Mouse (Mus musculus) hindbrain, embryonic 16.5 days (tissue): ENCODE data around the gene Ptrh1. TPM values are rescaled to one million over a fixed set of nuclear protein-coding genes. Genes with fewer than 3 reads are reported as not detected.

Experiments
- ATAC-seq: fragments of 200-750 bp; cut with Nextera tagmentation; 2 replicates; pipeline ENCODE4 v1.8.0; 2017; ENCODE audit warnings: moderate TSS enrichment, moderate library complexity
- H3K27ac ChIP-seq: fragments of 300-500 bp; sonication (generic); 2 replicates; pipeline ENCODE4 v1.5.1; 2014; ENCODE audit warnings: low read depth, mild to moderate bottlenecking, control low read depth, low read length, moderate library complexity
- H3K27me3 ChIP-seq: fragments of 300-500 bp; sonication (generic); replicated peaks from 2 replicates; pipeline ENCODE4 v1.6.1; 2014; ENCODE audit warnings: low read length; ENCODE audit not compliant: control insufficient read depth, insufficient read depth
- H3K36me3 ChIP-seq: fragments of 300-500 bp; sonication (generic); 2 replicates; pipeline ENCODE4 v1.6.1; 2014; ENCODE audit warnings: mild to moderate bottlenecking, low read length, moderate library complexity, mixed read lengths; ENCODE audit not compliant: control insufficient read depth, insufficient read depth
- H3K4me1 ChIP-seq: fragments of 300-500 bp; sonication (generic); 2 replicates; pipeline ENCODE4 v1.6.1; 2014; ENCODE audit warnings: low read depth, low read length; ENCODE audit not compliant: control insufficient read depth, insufficient read depth
- H3K4me2 ChIP-seq: fragments of 300-500 bp; sonication (generic); 2 replicates; pipeline ENCODE4 v1.6.1; 2014; ENCODE audit warnings: mild to moderate bottlenecking, low read length, control low read depth, moderate library complexity
- H3K4me3 ChIP-seq: fragments of 300-500 bp; sonication (generic); 2 replicates; pipeline ENCODE4 v1.5.1; 2014; ENCODE audit warnings: mild to moderate bottlenecking, low read length, control low read depth, moderate library complexity
- H3K9ac ChIP-seq: fragments of 300-500 bp; sonication (generic); 2 replicates; pipeline ENCODE4 v1.6.1; 2014; ENCODE audit warnings: low read depth, mild to moderate bottlenecking, control low read depth, low read length, moderate library complexity
- H3K9me3 ChIP-seq: fragments of 300-500 bp; sonication (generic); 2 replicates; pipeline ENCODE4 v1.6.1; 2014; ENCODE audit warnings: mild to moderate bottlenecking, low read length, moderate library complexity; ENCODE audit not compliant: control insufficient read depth
- WGBS: fragments of 180-500 bp; shearing (Covaris S2); extraction: QIAGEN DNeasy Blood & Tissue Kit; methylation state at CpG from one replicate; pipeline ENCODE4 v1.1.7; 2014; 5-methylcytosine and 5-hydroxymethylcytosine counted together
- polyA plus RNA-seq: library from polyadenylated mRNA; unstranded; fragments of >200 nt; fragmentation: Nextera tagmentation; extraction: Ambion mirVana; gene quantifications from 2 replicates; pipeline ENCODE4 v1.2.1, GENCODE M21; 2015

Ptrh1 gene
- polyA plus RNA-seq: 6.5 and 6.8 TPM in 2 replicates

- Histone ChIP-seq H3K27me3 (no peaks in the 10 kb centered on the region), H3K9me3 (no peaks in the 10 kb centered on the region), H3K36me3 (no peaks in the 10 kb centered on the region), H3K4me3 (peak within 1 kb of the TSS; percentile 69), H3K4me2 (peak within 1 kb of the TSS; percentile 90), H3K27ac (peak within 1 kb of the TSS; percentile 77), H3K4me1 (peaks cover 14% of the 10 kb centered on the region), H3K9ac (peak within 1 kb of the TSS; percentile 70)
- ATAC-seq: peak; percentile 99
- WGBS: under 1% methylated on average over 46 of the region's 46 CpGs
Measured at GRCm38 (mm10) chr2:32775359-32776074, at the start of gene Ptrh1, which contains the start of gene Ttc16. Gene Ptrh1, plus strand, starts transcription at chr2:32775786. Gene Ttc16, minus strand, starts transcription at chr2:32775633.

- H3K9me3 ChIP-seq: no peaks in the 10 kb centered on the region
- peak overlapping the region; percentile 31; the same call in 1 of the 2 replicates for H3K27ac ChIP-seq
Measured at GRCm38 (mm10) chr2:32727435-32727834, 48.2 kb upstream of the Ptrh1 start.

GRCm38 (mm10) chr2:32728463-32728862 is 47.1 kb upstream of the Ptrh1 start:
- no peaks in the 10 kb centered on the region for H3K9me3 ChIP-seq
- WGBS: 57% methylated on average over 7 of the region's 7 CpGs
- H3K9ac ChIP-seq: no peak overlapping the region

More at GRCm38 (mm10) chr2:32727435-32727834, 48.2 kb upstream of the Ptrh1 start:
- Histone ChIP-seq H3K4me3 (peak overlapping the region; percentile 35), H3K4me1 (peaks cover 3% of the 10 kb centered on the region; the same call in 1 of the 2 replicates), H3K9ac (peak overlapping the region; percentile 41), H3K4me2 (peak overlapping the region; percentile 57), H3K27me3 (no peaks in the 10 kb centered on the region), H3K36me3 (no peaks in the 10 kb centered on the region)
- WGBS: 2% methylated on average over 16 of the region's 16 CpGs
- ATAC-seq: peak; percentile 98

GRCm38 (mm10) chr2:32729547-32729946 is 46.0 kb upstream of the Ptrh1 start:
- WGBS: 73% methylated on average over 4 of the region's 4 CpGs
- Histone ChIP-seq H3K9me3 (no peaks in the 10 kb centered on the region), H3K36me3 (no peaks in the 10 kb centered on the region), H3K27me3 (no peaks in the 10 kb centered on the region), H3K4me1 (peaks cover 3% of the 10 kb centered on the region; the same call in 1 of the 2 replicates), H3K4me3 (no peak overlapping the region), H3K9ac (no peak overlapping the region), H3K4me2 (no peak overlapping the region), H3K27ac (no peak overlapping the region)
- ATAC-seq: no peak

More at GRCm38 (mm10) chr2:32728463-32728862, 47.1 kb upstream of the Ptrh1 start:
- peaks cover 3% of the 10 kb centered on the region; the same call in 1 of the 2 replicates for H3K4me1 ChIP-seq
- no peak for ATAC-seq
- no peak overlapping the region; the same call in 1 of the 2 replicates for H3K27ac ChIP-seq
- H3K4me3 ChIP-seq: no peak overlapping the region
- H3K36me3 ChIP-seq: no peaks in the 10 kb centered on the region
- no peak overlapping the region for H3K4me2 ChIP-seq
- H3K27me3 ChIP-seq: no peaks in the 10 kb centered on the region

- 44% methylated on average over 11 of the region's 11 CpGs for WGBS
Measured at GRCm38 (mm10) chr2:32730854-32731253, 44.7 kb upstream of the Ptrh1 start.

GRCm38 (mm10) chr2:32731911-32732310 is 43.7 kb upstream of the Ptrh1 start:
- H3K27me3 ChIP-seq: no peaks in the 10 kb centered on the region
- no peaks in the 10 kb centered on the region for H3K36me3 ChIP-seq
- peaks cover 3% of the 10 kb centered on the region; the same call in 1 of the 2 replicates for H3K4me1 ChIP-seq
- no peak overlapping the region for H3K27ac ChIP-seq
- H3K4me3 ChIP-seq: no peak overlapping the region
- H3K4me2 ChIP-seq: no peak overlapping the region
- ATAC-seq: no peak
- H3K9me3 ChIP-seq: no peaks in the 10 kb centered on the region
- no peak overlapping the region for H3K9ac ChIP-seq
- 74% methylated on average over 4 of the region's 4 CpGs for WGBS

More at GRCm38 (mm10) chr2:32730854-32731253, 44.7 kb upstream of the Ptrh1 start:
- H3K9ac ChIP-seq: no peak overlapping the region
- no peaks in the 10 kb centered on the region for H3K36me3 ChIP-seq
- no peak overlapping the region for H3K27ac ChIP-seq
- no peaks in the 10 kb centered on the region for H3K9me3 ChIP-seq
- no peak for ATAC-seq
- H3K4me2 ChIP-seq: no peak overlapping the region
- H3K27me3 ChIP-seq: no peaks in the 10 kb centered on the region
- peaks cover 3% of the 10 kb centered on the region; the same call in 1 of the 2 replicates for H3K4me1 ChIP-seq
- no peak overlapping the region for H3K4me3 ChIP-seq

- ATAC-seq: no peak
- Histone ChIP-seq H3K4me2 (no peak overlapping the region), H3K27me3 (no peaks in the 10 kb centered on the region), H3K9ac (no peak overlapping the region), H3K36me3 (no peaks in the 10 kb centered on the region), H3K4me1 (no peaks in the 10 kb centered on the region), H3K9me3 (no peaks in the 10 kb centered on the region), H3K4me3 (no peak overlapping the region), H3K27ac (no peak overlapping the region)
- WGBS: 76% methylated on average over 6 of the region's 6 CpGs
Measured at GRCm38 (mm10) chr2:32732695-32733094, 42.9 kb upstream of the Ptrh1 start.

- no peak overlapping the region for H3K27ac ChIP-seq
- H3K4me1 ChIP-seq: no peaks in the 10 kb centered on the region
- no peak overlapping the region for H3K4me2 ChIP-seq
- no peak overlapping the region for H3K9ac ChIP-seq
- no peaks in the 10 kb centered on the region for H3K27me3 ChIP-seq
- WGBS: 37% methylated on average over 4 of the region's 4 CpGs
- no peak for ATAC-seq
- no peak overlapping the region for H3K4me3 ChIP-seq
- H3K9me3 ChIP-seq: no peaks in the 10 kb centered on the region
- no peaks in the 10 kb centered on the region for H3K36me3 ChIP-seq
Measured at GRCm38 (mm10) chr2:32734480-32734879, 41.1 kb upstream of the Ptrh1 start.

- WGBS: 52% methylated on average over 4 of the region's 4 CpGs
- no peak for ATAC-seq
- no peak overlapping the region for H3K27ac ChIP-seq
Measured at GRCm38 (mm10) chr2:32734933-32735332, 40.7 kb upstream of the Ptrh1 start.

More at GRCm38 (mm10) chr2:32734933-32735332, 40.7 kb upstream of the Ptrh1 start:
- no peaks in the 10 kb centered on the region for H3K4me1 ChIP-seq
- H3K27me3 ChIP-seq: no peaks in the 10 kb centered on the region
- no peaks in the 10 kb centered on the region for H3K36me3 ChIP-seq
- H3K4me3 ChIP-seq: no peak overlapping the region
- no peak overlapping the region for H3K4me2 ChIP-seq
- no peak overlapping the region for H3K9ac ChIP-seq
- no peaks in the 10 kb centered on the region for H3K9me3 ChIP-seq
